Mouse (Mus musculus) hindbrain, embryonic 11.5 days (tissue): ENCODE measurements around the gene Fam24b. TPM values are rescaled to one million over a fixed set of nuclear protein-coding genes. Genes with fewer than 3 reads are reported as not detected.

ENCODE experiments used
- ATAC-seq: fragments of 200-750 bp; cut with Nextera tagmentation; 2 replicates; pipeline ENCODE4 v1.8.0; 2017; ENCODE audit warnings: mild to moderate bottlenecking, moderate TSS enrichment, moderate library complexity; ENCODE audit not compliant: low FRiP score
- DNase-seq: peaks from one replicate; pipeline ENCODE4 v3.0.0-alpha.2; 2015; ENCODE audit warnings: low spot score
- H3K27ac ChIP-seq: fragments of 300-500 bp; sonication (generic); 2 replicates; pipeline ENCODE4 v1.5.1; 2014; ENCODE audit warnings: mild to moderate bottlenecking, low read depth, low read length
- H3K27me3 ChIP-seq: fragments of 300-500 bp; sonication (generic); 2 replicates; pipeline ENCODE4 v1.6.1; 2014; ENCODE audit warnings: mild to moderate bottlenecking, low read length, moderate library complexity, mixed read lengths; ENCODE audit not compliant: control insufficient read depth, insufficient read depth
- H3K36me3 ChIP-seq: fragments of 300-500 bp; sonication (generic); 2 replicates; pipeline ENCODE4 v1.6.1; 2014; ENCODE audit warnings: mild to moderate bottlenecking, low read length, moderate library complexity, mixed read lengths; ENCODE audit not compliant: control insufficient read depth, insufficient read depth
- H3K4me1 ChIP-seq: fragments of 300-500 bp; sonication (generic); replicated peaks from 2 replicates; pipeline ENCODE4 v1.6.1; 2014; ENCODE audit warnings: low read length, mixed read lengths; ENCODE audit not compliant: control insufficient read depth, insufficient read depth
- H3K4me2 ChIP-seq: fragments of 300-500 bp; sonication (generic); replicated peaks from 2 replicates; pipeline ENCODE4 v1.6.1; 2014; ENCODE audit warnings: mild to moderate bottlenecking, low read depth, low read length
- H3K4me3 ChIP-seq: fragments of 300-500 bp; sonication (generic); 2 replicates; pipeline ENCODE4 v1.5.1; 2014; ENCODE audit warnings: low read depth, low read length
- H3K9ac ChIP-seq: fragments of 300-500 bp; sonication (generic); 2 replicates; pipeline ENCODE4 v1.6.1; 2014; ENCODE audit warnings: low read depth, low read length
- H3K9me3 ChIP-seq: fragments of 300-500 bp; sonication (generic); 2 replicates; pipeline ENCODE4 v1.6.1; 2016; ENCODE audit warnings: low read length; ENCODE audit not compliant: control insufficient read depth
- WGBS: fragments of 180-500 bp; shearing (Covaris S2); extraction: QIAGEN DNeasy Blood & Tissue Kit; methylation state at CpG from one replicate; pipeline ENCODE4 v1.1.7; 2014; 5-methylcytosine and 5-hydroxymethylcytosine counted together
- polyA plus RNA-seq: library from polyadenylated mRNA; unstranded; fragments of >200 nt; fragmentation: Nextera tagmentation; extraction: Ambion mirVana; gene quantifications from 2 replicates; pipeline ENCODE4 v1.2.1, GENCODE M21; 2014

The Fam24b gene
- polyA plus RNA-seq: not detected in 2 replicates

DNA sequence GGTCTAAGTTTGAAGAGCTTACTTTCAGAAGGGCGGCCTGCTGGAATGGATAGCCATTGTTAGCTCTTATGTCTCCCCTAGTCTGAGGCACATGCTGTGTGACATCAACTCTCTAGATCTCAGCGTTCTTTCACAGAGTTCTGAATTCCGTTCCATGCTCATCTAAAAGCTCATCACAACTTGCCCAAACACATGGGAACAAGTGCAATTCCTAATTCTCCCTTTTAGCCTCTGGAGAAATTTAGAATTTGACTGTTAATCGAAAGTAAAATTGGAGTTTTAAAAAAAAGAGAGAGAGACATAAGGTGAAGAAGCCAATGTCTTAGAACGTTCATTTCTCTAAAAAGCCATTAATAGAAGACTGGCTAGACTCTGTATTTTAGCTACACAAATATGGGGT, at the start of gene Fam24b:
Fam24b (minus strand) TSS at position 101 of the 400 bp plus-strand sequence.
- no peak within 1 kb of the TSS for H3K9ac ChIP-seq
- ATAC-seq (no peak), DNase-seq (no peak)
- H3K4me3 ChIP-seq: no peak within 1 kb of the TSS
- no peaks in the 10 kb centered on the region for H3K9me3 ChIP-seq
- H3K4me1 ChIP-seq: no peaks in the 10 kb centered on the region
- no peak within 1 kb of the TSS for H3K27ac ChIP-seq
- no peaks in the 10 kb centered on the region for H3K36me3 ChIP-seq
- 93% methylated on average over 5 of the region's 5 CpGs for WGBS
- H3K27me3 ChIP-seq: no peaks in the 10 kb centered on the region
- no peak within 1 kb of the TSS for H3K4me2 ChIP-seq

GRCm38 (mm10) chr7:131371880-131372651, 42.8 kb upstream of the Fam24b start:
- Histone ChIP-seq H3K9me3 (no peaks in the 10 kb centered on the region), H3K27ac (no peak overlapping the region), H3K4me3 (peak overlapping the region; percentile 73; the same call in 1 of the 2 replicates), H3K4me2 (peak overlapping the region; percentile 70), H3K27me3 (no peaks in the 10 kb centered on the region), H3K9ac (peak overlapping the region; percentile 91; the same call in 1 of the 2 replicates), H3K36me3 (no peaks in the 10 kb centered on the region), H3K4me1 (no peaks in the 10 kb centered on the region; the same call in 1 of the 2 replicates)
- ATAC-seq: no peak
- 75% methylated on average over 9 of the region's 9 CpGs for WGBS
- peak; percentile 4 for DNase-seq

GRCm38 (mm10) chr7:131371470-131371860, 42.1 kb upstream of the Fam24b start:
- H3K9me3 ChIP-seq: no peaks in the 10 kb centered on the region
- H3K4me2 ChIP-seq: peak overlapping the region; percentile 70
- H3K4me1 ChIP-seq: no peaks in the 10 kb centered on the region; the same call in 1 of the 2 replicates
- H3K27ac ChIP-seq: peak overlapping the region; percentile 86; the same call in 1 of the 2 replicates
- no peaks in the 10 kb centered on the region for H3K27me3 ChIP-seq
- no peak for ATAC-seq
- peak overlapping the region; percentile 73 for H3K4me3 ChIP-seq
- no peak for DNase-seq
- H3K9ac ChIP-seq: peak overlapping the region; percentile 91
- H3K36me3 ChIP-seq: no peaks in the 10 kb centered on the region
- WGBS: 8% methylated on average over 9 of the region's 9 CpGs

- WGBS: 4% methylated on average over 47 of the region's 47 CpGs
- peak; percentile 94 for ATAC-seq
- peak within 1 kb of the TSS; percentile 86 for H3K27ac ChIP-seq
- no peaks in the 10 kb centered on the region for H3K9me3 ChIP-seq
- H3K4me2 ChIP-seq: peak within 1 kb of the TSS; percentile 70
- DNase-seq: peak; percentile 93
- H3K4me1 ChIP-seq: no peaks in the 10 kb centered on the region; the same call in 1 of the 2 replicates
- H3K4me3 ChIP-seq: peak within 1 kb of the TSS; percentile 73
- H3K27me3 ChIP-seq: no peaks in the 10 kb centered on the region
- no peaks in the 10 kb centered on the region for H3K36me3 ChIP-seq
- H3K9ac ChIP-seq: peak within 1 kb of the TSS; percentile 91
Measured at GRCm38 (mm10) chr7:131370648-131371469, 41.5 kb upstream of the Fam24b start, which contains the start of gene Pstk. Gene Pstk (plus strand): TSS chr7:131371141.

DNA sequence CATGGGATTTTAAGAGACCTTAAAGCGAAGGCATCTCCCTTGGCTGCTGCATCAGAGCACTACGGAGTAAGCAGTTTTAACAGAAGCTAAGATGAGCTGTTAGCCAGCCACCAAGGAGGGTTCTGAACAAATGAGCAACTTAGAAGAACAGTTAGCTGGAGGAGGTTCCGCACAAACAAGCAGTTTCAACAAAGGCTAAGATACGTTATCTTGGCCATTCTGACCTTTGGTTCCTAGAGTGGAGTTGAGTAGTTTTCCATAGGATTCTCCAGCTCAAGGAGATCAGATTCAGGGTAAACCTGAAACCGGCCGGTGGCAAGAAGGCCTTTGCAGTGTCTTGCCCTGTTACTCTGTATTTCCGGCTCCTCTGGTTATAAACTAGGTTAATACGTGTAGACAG, 34.8 kb upstream of the Fam24b start:
- DNase-seq: no peak
- no peak for ATAC-seq
- WGBS: 92% methylated on average over 8 of the region's 8 CpGs
- Histone ChIP-seq H3K36me3 (no peaks in the 10 kb centered on the region), H3K27me3 (no peaks in the 10 kb centered on the region), H3K4me3 (no peak overlapping the region), H3K9me3 (no peaks in the 10 kb centered on the region), H3K4me2 (no peak overlapping the region), H3K9ac (no peak overlapping the region), H3K4me1 (no peaks in the 10 kb centered on the region), H3K27ac (no peak overlapping the region)

GRCm38 (mm10) chr7:131362615-131363300, 33.4 kb upstream of the Fam24b start, which contains the start of gene 2310057M21Rik:
Gene 2310057M21Rik (minus strand): TSS chr7:131362759.
- no peaks in the 10 kb centered on the region for H3K36me3 ChIP-seq
- H3K4me1 ChIP-seq: no peaks in the 10 kb centered on the region
- H3K4me3 ChIP-seq: peak within 1 kb of the TSS; percentile 89
- no peaks in the 10 kb centered on the region for H3K9me3 ChIP-seq
- H3K27me3 ChIP-seq: no peaks in the 10 kb centered on the region
- H3K4me2 ChIP-seq: peak within 1 kb of the TSS; percentile 82
- 0% methylated on average over 55 of the region's 55 CpGs for WGBS
- ATAC-seq (peak; percentile 98), DNase-seq (peak; percentile 98)
- H3K27ac ChIP-seq: peak within 1 kb of the TSS; percentile 70
- peak within 1 kb of the TSS; percentile 92 for H3K9ac ChIP-seq

DNA sequence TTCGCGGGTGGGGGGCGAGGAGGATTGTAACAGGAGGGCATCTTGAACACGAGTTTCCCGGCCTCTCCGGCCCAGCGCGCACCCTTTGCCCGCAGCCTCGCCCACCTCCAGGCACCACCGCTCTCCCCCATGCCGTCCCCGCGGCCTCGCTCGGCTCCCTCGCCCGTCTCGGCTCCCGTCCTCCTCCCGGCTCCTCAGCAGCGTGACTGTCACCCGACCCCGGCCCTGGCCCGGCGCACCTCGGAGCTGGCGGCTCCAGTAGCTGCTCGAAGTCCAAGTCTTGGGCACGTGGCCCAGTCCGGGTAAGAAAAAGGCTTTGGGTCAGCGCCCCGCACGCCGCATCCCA, 32.9 kb upstream of the Fam24b start:
- Histone ChIP-seq H3K36me3 (peaks cover 2% of the 10 kb centered on the region; the same call in 1 of the 2 replicates), H3K27ac (peak overlapping the region; percentile 70), H3K27me3 (no peaks in the 10 kb centered on the region), H3K4me3 (peak overlapping the region; percentile 89), H3K9ac (peak overlapping the region; percentile 92), H3K9me3 (no peaks in the 10 kb centered on the region), H3K4me2 (peak overlapping the region; percentile 82), H3K4me1 (no peaks in the 10 kb centered on the region)
- ATAC-seq: peak; percentile 81
- no peak for DNase-seq
- WGBS: under 1% methylated on average over 35 of the region's 35 CpGs

DNA sequence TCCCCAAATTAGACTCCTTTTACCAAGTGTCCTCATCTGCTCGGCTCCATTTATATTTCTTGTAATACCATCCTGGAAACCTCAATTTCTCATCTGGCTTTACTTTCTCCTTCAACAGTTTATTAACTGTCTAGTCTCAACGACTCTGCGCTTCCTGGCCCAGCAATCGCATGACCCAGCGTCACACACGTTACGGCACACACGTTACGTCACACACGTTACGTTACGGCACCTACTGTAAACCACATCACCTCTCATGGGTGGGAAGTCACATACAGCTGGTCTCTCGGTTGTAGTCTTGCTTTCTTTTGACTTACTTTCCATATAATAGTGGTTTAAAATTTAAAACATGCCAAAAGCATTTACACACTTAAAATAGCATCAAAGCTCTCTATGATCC, 26.8 kb upstream of the Fam24b start:
- Histone ChIP-seq H3K36me3 (peaks cover 10% of the 10 kb centered on the region; the same call in 1 of the 2 replicates), H3K4me1 (no peaks in the 10 kb centered on the region), H3K27me3 (no peaks in the 10 kb centered on the region), H3K4me2 (no peak overlapping the region), H3K9ac (no peak overlapping the region), H3K4me3 (no peak overlapping the region), H3K27ac (no peak overlapping the region), H3K9me3 (no peaks in the 10 kb centered on the region)
- 92% methylated on average over 13 of the region's 13 CpGs for WGBS
- ATAC-seq (no peak), DNase-seq (no peak)
